Mouse (Mus musculus) midbrain, embryonic 14.5 days (tissue): ENCODE measurements around the gene Polr1b. TPM values are rescaled to one million over a fixed set of nuclear protein-coding genes. Genes with fewer than 3 reads are reported as not detected.

Source experiments
- ATAC-seq: fragments of 200-750 bp; cut with Nextera tagmentation; 2 replicates; pipeline ENCODE4 v1.8.0; 2017; ENCODE audit warnings: moderate number of reproducible peaks, moderate library complexity; ENCODE audit not compliant: low FRiP score, low TSS enrichment
- DNase-seq: peaks from one replicate; pipeline ENCODE4 v3.0.0-alpha.2; 2015
- H3K27ac ChIP-seq: fragments of 300-500 bp; sonication (generic); replicated peaks from 2 replicates; pipeline ENCODE4 v1.5.1; 2014; ENCODE audit warnings: mild to moderate bottlenecking, low read depth, low read length, moderate library complexity
- H3K27me3 ChIP-seq: fragments of 300-500 bp; sonication (generic); 2 replicates; pipeline ENCODE4 v1.6.1; 2014; ENCODE audit warnings: low read length, control low read depth, mixed read lengths; ENCODE audit not compliant: control insufficient read depth, insufficient read depth
- H3K36me3 ChIP-seq: fragments of 300-500 bp; sonication (generic); 2 replicates; pipeline ENCODE4 v1.6.1; 2014; ENCODE audit warnings: low read length, control low read depth; ENCODE audit not compliant: control insufficient read depth, insufficient read depth
- H3K4me1 ChIP-seq: fragments of 300-500 bp; sonication (generic); 2 replicates; pipeline ENCODE4 v1.6.1; 2014; ENCODE audit warnings: mild to moderate bottlenecking, antibody characterized with exemption, low read length, control low read depth; ENCODE audit not compliant: control insufficient read depth, insufficient read depth
- H3K4me2 ChIP-seq: fragments of 300-500 bp; sonication (generic); 2 replicates; pipeline ENCODE4 v1.6.1; 2014; ENCODE audit warnings: mild to moderate bottlenecking, low read length, moderate library complexity
- H3K4me3 ChIP-seq: fragments of 300-500 bp; sonication (generic); replicated peaks from 2 replicates; pipeline ENCODE4 v1.5.1; 2014; ENCODE audit warnings: low read depth, low read length
- H3K9ac ChIP-seq: fragments of 300-500 bp; sonication (generic); replicated peaks from 2 replicates; pipeline ENCODE4 v1.6.1; 2014; ENCODE audit warnings: mild to moderate bottlenecking, low read length, moderate library complexity
- H3K9me3 ChIP-seq: fragments of 300-500 bp; sonication (generic); 2 replicates; pipeline ENCODE4 v1.6.1; 2016; ENCODE audit warnings: low read length, control low read depth, mixed read lengths; ENCODE audit not compliant: control insufficient read depth
- WGBS: fragments of 180-500 bp; shearing (Covaris S2); extraction: QIAGEN DNeasy Blood & Tissue Kit; methylation state at CpG from one replicate; pipeline ENCODE4 v1.1.7; 2014; 5-methylcytosine and 5-hydroxymethylcytosine counted together
- polyA plus RNA-seq: library from polyadenylated mRNA; unstranded; fragments of >200 nt; fragmentation: Nextera tagmentation; extraction: Ambion mirVana; gene quantifications from 2 replicates; pipeline ENCODE4 v1.2.1, GENCODE M21; 2014

Gene Polr1b
- polyA plus RNA-seq = 8.3 and 9.5 TPM in 2 replicates

GRCm38 (mm10) chr2:129100784-129101310 lies at the start of gene Polr1b:
TSS of gene Polr1b (plus strand) at chr2:129100995.
- WGBS = under 1% methylated on average over 35 of the region's 35 CpGs
- Histone ChIP-seq H3K36me3 (peaks cover 29% of the 10 kb centered on the region), H3K4me1 (no peaks in the 10 kb centered on the region), H3K9me3 (no peaks in the 10 kb centered on the region), H3K4me3 (peak within 1 kb of the TSS; percentile 68), H3K27me3 (no peaks in the 10 kb centered on the region), H3K9ac (peak within 1 kb of the TSS; percentile 65), H3K4me2 (peak within 1 kb of the TSS; percentile 86), H3K27ac (0 out of 2 replicates have a peak within 1 kb of the TSS, but pooled peaks have one; percentile 13)
- DNase-seq (peak; percentile 94), ATAC-seq (peak; percentile 97)

- no peaks in the 10 kb centered on the region for H3K4me1 ChIP-seq
- H3K4me2 ChIP-seq = no peak overlapping the region
- H3K4me3 ChIP-seq = no peak overlapping the region
- no peaks in the 10 kb centered on the region for H3K36me3 ChIP-seq
- no peaks in the 10 kb centered on the region for H3K27me3 ChIP-seq
- no peak overlapping the region for H3K27ac ChIP-seq
- WGBS = 81% methylated on average over 4 of the region's 4 CpGs
- ATAC-seq = no peak
- DNase-seq = no peak
- no peak overlapping the region for H3K9ac ChIP-seq
- H3K9me3 ChIP-seq = no peaks in the 10 kb centered on the region
Observed at GRCm38 (mm10) chr2:129052451-129052983, 48.3 kb upstream of the Polr1b start.

GRCm38 (mm10) chr2:129055741-129056140 lies 45.1 kb upstream of the Polr1b start:
- Histone ChIP-seq H3K27me3 (no peaks in the 10 kb centered on the region), H3K9ac (no peak overlapping the region), H3K4me3 (no peak overlapping the region), H3K4me2 (no peak overlapping the region), H3K36me3 (no peaks in the 10 kb centered on the region), H3K4me1 (no peaks in the 10 kb centered on the region), H3K9me3 (no peaks in the 10 kb centered on the region), H3K27ac (no peak overlapping the region)
- 95% methylated on average over 6 of the region's 6 CpGs for WGBS
- ATAC-seq (no peak), DNase-seq (no peak)

- no peak overlapping the region for H3K4me2 ChIP-seq
Observed at GRCm38 (mm10) chr2:129056597-129056996, 44.2 kb upstream of the Polr1b start.

GRCm38 (mm10) chr2:129057256-129057655 lies 43.5 kb upstream of the Polr1b start:
- WGBS = 97% methylated on average over 8 of the region's 8 CpGs
- Histone ChIP-seq H3K27ac (no peak overlapping the region), H3K9ac (no peak overlapping the region), H3K9me3 (no peaks in the 10 kb centered on the region), H3K27me3 (no peaks in the 10 kb centered on the region), H3K4me2 (no peak overlapping the region), H3K4me3 (no peak overlapping the region), H3K4me1 (no peaks in the 10 kb centered on the region), H3K36me3 (no peaks in the 10 kb centered on the region)
- DNase-seq (no peak), ATAC-seq (no peak)

More at GRCm38 (mm10) chr2:129056597-129056996, 44.2 kb upstream of the Polr1b start:
- Histone ChIP-seq H3K4me1 (no peaks in the 10 kb centered on the region), H3K27ac (no peak overlapping the region), H3K36me3 (no peaks in the 10 kb centered on the region), H3K9me3 (no peaks in the 10 kb centered on the region), H3K4me3 (no peak overlapping the region), H3K27me3 (no peaks in the 10 kb centered on the region), H3K9ac (no peak overlapping the region)
- ATAC-seq (no peak), DNase-seq (peak; percentile 26)
- WGBS = 41% methylated on average over 9 of the region's 9 CpGs

- Histone ChIP-seq H3K9me3 (no peaks in the 10 kb centered on the region), H3K27ac (no peak overlapping the region), H3K4me3 (no peak overlapping the region), H3K27me3 (no peaks in the 10 kb centered on the region), H3K4me1 (no peaks in the 10 kb centered on the region), H3K36me3 (no peaks in the 10 kb centered on the region), H3K4me2 (no peak overlapping the region), H3K9ac (no peak overlapping the region)
- no peak for ATAC-seq
- WGBS = 95% methylated on average over 6 of the region's 6 CpGs
- no peak for DNase-seq
Observed at GRCm38 (mm10) chr2:129057920-129058361, 42.9 kb upstream of the Polr1b start.

- no peak for ATAC-seq
- Histone ChIP-seq H3K36me3 (no peaks in the 10 kb centered on the region), H3K4me2 (no peak overlapping the region), H3K4me3 (no peak overlapping the region), H3K9me3 (no peaks in the 10 kb centered on the region), H3K9ac (no peak overlapping the region), H3K27ac (no peak overlapping the region), H3K27me3 (no peaks in the 10 kb centered on the region), H3K4me1 (no peaks in the 10 kb centered on the region; the same call in 1 of the 2 replicates)
- DNase-seq = no peak
- WGBS = 80% methylated on average over 10 of the region's 10 CpGs
Observed at GRCm38 (mm10) chr2:129061456-129062059, 39.2 kb upstream of the Polr1b start.

- H3K4me1 ChIP-seq = peaks cover 15% of the 10 kb centered on the region
- H3K27ac ChIP-seq = peak within 1 kb of the TSS; percentile 81
- peak; percentile 91 for DNase-seq
- peak; percentile 95 for ATAC-seq
- no peaks in the 10 kb centered on the region for H3K27me3 ChIP-seq
- H3K36me3 ChIP-seq = peaks cover 5% of the 10 kb centered on the region; the same call in 1 of the 2 replicates
- peak within 1 kb of the TSS; percentile 75 for H3K4me2 ChIP-seq
- no peaks in the 10 kb centered on the region for H3K9me3 ChIP-seq
- 1% methylated on average over 62 of the region's 62 CpGs for WGBS
- peak within 1 kb of the TSS; percentile 84 for H3K9ac ChIP-seq
- H3K4me3 ChIP-seq = peak within 1 kb of the TSS; percentile 90
Observed at GRCm38 (mm10) chr2:129065437-129066282, 35.1 kb upstream of the Polr1b start, which contains the start of gene Ttl. TSS of gene Ttl (plus strand) at chr2:129065942.
